Mouse (Mus musculus) ES-Bruce4 (cell line): Measurements from ENCODE around the gene Hrh1.

Experiments used
- CTCF ChIP-seq: IDR thresholded peaks from one replicate; pipeline ENCODE4 v1.8.1; 2011; ENCODE audit warnings: low read depth, low read length
- EP300 ChIP-seq: IDR thresholded peaks from 2 replicates; pipeline ENCODE4 v1.6.1; 2011; ENCODE audit warnings: low read depth, low read length; ENCODE audit not compliant: insufficient read depth
- POLR2A ChIP-seq: IDR thresholded peaks from one replicate; pipeline ENCODE4 v1.8.1; 2011; ENCODE audit warnings: low read length; ENCODE audit not compliant: insufficient read depth

- no peak for TF ChIP-seq CTCF
- TF ChIP-seq EP300: no peak
- no peak for TF ChIP-seq POLR2A
Observed at GRCm38 (mm10) chr6:114380872-114381271, 16.9 kb upstream of the Hrh1 start.
